8 mouse cellular contexts compared by ENCODE assay signal in the genomic region with DNA sequence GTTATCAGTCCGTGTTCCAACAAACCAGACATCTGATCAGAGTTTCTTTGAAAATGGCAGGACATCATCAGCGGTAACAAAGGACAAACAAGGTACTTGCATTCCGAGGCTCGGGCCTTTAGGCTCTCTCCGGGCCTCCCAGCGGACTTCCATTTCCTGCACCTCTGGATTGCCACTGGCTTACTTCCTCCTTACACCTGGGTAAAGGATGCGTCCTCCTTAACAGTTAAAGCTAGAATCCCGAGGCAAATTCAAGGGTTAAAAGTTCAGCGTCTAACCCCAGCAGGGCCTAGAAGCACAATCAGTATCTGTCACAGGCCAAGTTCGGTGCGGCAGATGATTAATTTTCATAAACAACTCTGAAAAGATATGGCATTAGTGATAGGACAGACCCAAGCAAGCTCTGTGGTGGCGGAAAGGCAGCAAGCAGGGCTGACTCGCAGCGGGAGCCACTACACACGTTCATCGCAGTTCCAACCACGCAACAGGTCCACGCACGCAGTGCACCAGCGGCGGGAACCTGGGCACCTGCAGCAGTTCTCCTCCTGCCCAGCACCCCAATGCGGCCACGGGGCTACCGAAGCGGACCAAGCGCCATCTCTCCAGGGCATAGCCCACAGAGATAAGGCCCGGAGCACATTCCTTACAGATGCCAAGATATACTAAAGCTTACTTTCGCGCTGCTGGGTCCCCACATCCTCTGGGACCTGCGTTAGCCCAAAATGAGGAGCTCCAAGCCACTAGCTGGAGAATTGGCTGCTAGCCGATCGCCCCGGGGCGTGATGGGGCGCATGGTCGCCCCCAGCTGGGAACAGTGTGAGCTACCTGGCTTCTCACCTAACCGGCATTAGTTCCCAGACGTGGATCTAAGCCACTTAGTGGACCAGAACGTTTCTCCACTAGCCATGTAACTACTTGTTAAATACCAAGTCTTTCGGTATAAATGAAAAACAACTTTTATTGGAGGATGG. TPM values are rescaled to one million over a fixed set of nuclear protein-coding genes. Genes with fewer than 3 reads are reported as not detected.
DNase-seq lines count a peak whose midpoint lies in the region; ATAC-seq and TF ChIP-seq lines count a peak whose summit lies in the region.

No protein-coding gene starts in this region.

- H3K9me3 ChIP-seq in neural tube, embryonic 14.5 days (ENCODE audit: control insufficient read depth, low read length), result no peaks in the 10 kb centered on the region

- H3K36me3 ChIP-seq in neural tube, embryonic 14.5 days (ENCODE audit: control insufficient read depth, insufficient read depth, low read length), result no peaks in the 10 kb centered on the region

- no peak for TF ChIP-seq CTCF in lung, adult 2 months (IDR thresholded peaks at IDR 0.05; ENCODE audit: insufficient read depth, low read length)

- peak overlapping the region; percentile 75 for H3K9ac ChIP-seq in neural tube, embryonic 14.5 days (replicated peaks; ENCODE audit: low read depth, low read length)

- H3K4me1 ChIP-seq in lung, adult 2 months (ENCODE audit: control insufficient read depth, insufficient read depth, low read length), result peaks cover 5% of the 10 kb centered on the region; the same call in 1 of the 2 replicates
- peaks cover 8% of the 10 kb centered on the region for H3K4me1 ChIP-seq in neural tube, embryonic 14.5 days (ENCODE audit: control insufficient read depth, insufficient read depth, low read length)

- H3K27ac ChIP-seq in neural tube, embryonic 14.5 days (ENCODE audit: low read depth, low read length), result no peak overlapping the region

- peak overlapping the region; percentile 99 for H3K4me2 ChIP-seq in neural tube, embryonic 14.5 days (ENCODE audit: low read depth, low read length)

- WGBS in lung, adult 2 months, result 3% methylated on average over 40 of the region's 40 CpGs
- WGBS in neural tube, embryonic 14.5 days, result 1% methylated on average over 40 of the region's 40 CpGs

- peak overlapping the region; percentile 77 for H3K4me3 ChIP-seq in lung, adult 2 months (replicated peaks; ENCODE audit: extremely low read depth, low read depth, low read length)
- H3K4me3 ChIP-seq in neural tube, embryonic 14.5 days (ENCODE audit: low read depth, low read length), result peak overlapping the region; percentile 69

- DNase-seq in 3T3-L1 (ENCODE audit: low read depth, low spot score) (peak; percentile 15), NIH3T3 (ENCODE audit: low read depth) (peak; percentile 62)
- DNase-seq in cerebellum, postnatal 36 days, result peak; percentile 45 to 52
- peak; percentile 36 to 60 for DNase-seq in heart, adult 9 months (ENCODE audit: low spot score in 2 of 2)
- DNase-seq in kidney, adult 8-10 months, result peak; percentile 72 to 75
- DNase-seq in lung, adult 2 months, result peak; percentile 63
- DNase-seq in thymus, postnatal 14 days, result peak; percentile 80

- no peak for TF ChIP-seq POLR2A in lung, adult 2 months (IDR thresholded peaks at IDR 0.05; ENCODE audit: borderline replicate concordance, extremely low read depth, low read depth, low read length)

- no peaks in the 10 kb centered on the region; the same call in 1 of the 2 replicates for H3K27me3 ChIP-seq in neural tube, embryonic 14.5 days (ENCODE audit: control insufficient read depth, insufficient read depth, low read length)

- peak; percentile 42 for ATAC-seq in neural tube, embryonic 14.5 days (ENCODE audit: low read depth)

RNA-seq across cellular contexts. Expression of a gene that starts 1.0 kb away (rescaled TPM):
- polyA plus RNA-seq in lung, adult 2 months (2012; rRNA removed), result 36.7 and 45.3 TPM in 2 replicates
- polyA plus RNA-seq in neural tube, embryonic 14.5 days (2014; fragmentation: Nextera tagmentation; extraction: Ambion mirVana), result 5.7 and 7.9 TPM in 2 replicates

Comparison
In these comparisons a context has a peak if more than half of its experiments do, and no peak if none do; other contexts are left out.
1. DNase-seq: peak in every context shown above with its lines; median percentile 80 in thymus, postnatal 14 days; 74 in kidney, adult 8-10 months; 63 in lung, adult 2 months; 62 in NIH3T3; 48 in cerebellum, postnatal 36 days; 48 in heart, adult 9 months; 15 in 3T3-L1.